Mouse (Mus musculus) ES-E14 (cell line): Measurements from ENCODE around the gene Slc39a11.

Experiments used
- CHD2 ChIP-seq: IDR thresholded peaks from 2 replicates; pipeline ENCODE4 v1.6.1; 2014; ENCODE audit warnings: mild to moderate bottlenecking, low read depth, low read length, inconsistent platforms
- HCFC1 ChIP-seq: IDR thresholded peaks from 2 replicates; pipeline ENCODE4 v1.6.1; 2012; ENCODE audit warnings: low read length, inconsistent platforms, borderline replicate concordance; ENCODE audit not compliant: insufficient read depth
- MAFK ChIP-seq: IDR thresholded peaks from 2 replicates; pipeline ENCODE4 v1.6.1; 2014; ENCODE audit warnings: mild to moderate bottlenecking, low read depth, low read length, inconsistent platforms; ENCODE audit not compliant: insufficient read depth
- ZC3H11A ChIP-seq: IDR thresholded peaks from 2 replicates; pipeline ENCODE4 v1.6.1; 2012; ENCODE audit warnings: low read depth, mild to moderate bottlenecking, inconsistent platforms, low read length, borderline replicate concordance
- ZNF384 ChIP-seq: IDR thresholded peaks from 2 replicates; pipeline ENCODE4 v1.6.1; 2012; ENCODE audit warnings: low read depth, low read length, inconsistent platforms

DNA sequence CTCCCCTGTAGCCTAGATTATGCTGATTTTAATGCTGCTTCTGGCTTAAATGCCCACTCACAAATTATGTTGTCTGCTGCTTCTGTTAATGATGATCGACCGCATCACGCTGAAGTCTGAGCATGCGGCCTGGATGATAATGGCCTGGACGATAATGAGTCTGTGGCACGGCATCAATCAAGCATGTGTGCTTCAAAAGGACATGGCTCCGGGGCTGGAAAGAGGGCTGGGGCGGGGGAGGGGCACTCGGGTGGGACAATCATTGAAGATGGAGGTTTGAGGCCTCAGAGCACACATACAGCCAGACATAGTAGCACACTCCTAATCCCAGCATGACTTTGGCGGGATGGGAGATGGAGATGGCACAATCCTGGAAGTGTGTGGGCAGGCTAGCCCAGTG is 350.4 kb downstream of the Slc39a11 start:
- TF ChIP-seq ZNF384: no peak
- TF ChIP-seq MAFK: no peak
- no peak for TF ChIP-seq CHD2
- TF ChIP-seq HCFC1: no peak
- TF ChIP-seq ZC3H11A: no peak
